Mouse (Mus musculus): ENCODE measurements around the gene Exoc6.

DNA sequence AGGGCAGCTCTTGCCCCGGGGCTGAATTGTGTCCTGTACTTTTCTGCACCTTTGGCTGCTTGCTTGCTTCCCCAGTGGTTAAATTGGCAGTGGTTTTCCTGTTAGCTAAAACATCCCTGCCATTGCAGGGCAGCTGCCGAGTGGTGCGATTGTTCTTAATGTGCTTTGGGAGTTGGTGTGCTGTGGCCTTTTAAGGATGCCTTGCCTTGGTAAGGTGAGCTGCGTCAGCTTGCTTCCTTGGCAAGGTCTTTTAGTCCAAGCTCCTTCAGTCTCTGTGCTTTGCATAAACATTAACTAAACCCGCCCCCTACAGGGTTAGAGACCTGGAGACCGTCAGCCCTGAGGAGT is 9.8 kb downstream of the Exoc6 start:
- TF ChIP-seq CTCF (IDR thresholded peaks at IDR 0.05 in 2 of 3, conservative IDR thresholded peaks at IDR 0.05 in 1 of 3; ENCODE audit: control insufficient read depth in 1 of 3, insufficient read depth in 1 of 3, low read depth in 2 of 3, low read length in 3 of 3, poor library complexity in 1 of 3, severe bottlenecking in 1 of 3) (no peak), HCFC1 (IDR thresholded peaks at IDR 0.05; ENCODE audit: low read depth, low read length) (no peak), RAD21 (IDR thresholded peaks at IDR 0.05; ENCODE audit: low read depth, low read length) (no peak)
